Mouse (Mus musculus) megakaryocyte, embryonic 14.5 days (primary cell): Measurements from ENCODE around the gene Unc13d.

Source experiments
- FLI1 ChIP-seq: IDR thresholded peaks from 2 replicates; pipeline ENCODE4 v1.6.1; 2012; ENCODE audit warnings: low read length, inconsistent platforms, mixed read lengths
- GATA1 ChIP-seq: IDR thresholded peaks from 3 replicates; pipeline ENCODE4 v1.6.1; 2012; ENCODE audit warnings: mixed read lengths, low read length, inconsistent platforms, borderline replicate concordance

DNA sequence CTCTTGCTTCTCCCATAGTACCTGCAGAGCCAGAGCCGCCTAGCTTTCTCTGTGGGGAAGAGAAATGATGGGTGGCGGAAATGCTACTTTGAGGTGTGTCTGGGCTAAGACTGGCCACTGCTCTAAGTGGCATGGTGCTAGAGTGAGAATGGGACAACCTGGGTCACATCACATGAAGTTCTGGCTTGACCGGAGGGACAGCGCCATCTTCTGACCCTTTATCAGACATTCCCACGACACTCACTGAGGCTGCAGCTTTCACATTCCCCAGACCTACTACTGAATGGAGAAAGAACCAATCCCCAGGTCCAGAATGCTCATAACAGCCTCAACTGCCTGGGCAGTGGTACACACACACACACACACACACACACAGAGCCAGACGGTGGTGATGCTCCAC, 59.7 kb downstream of the Unc13d start:
- no peak for TF ChIP-seq FLI1
- TF ChIP-seq GATA1: no peak
